ENCODE assay signal across 18 mouse cellular contexts in the genomic region with DNA sequence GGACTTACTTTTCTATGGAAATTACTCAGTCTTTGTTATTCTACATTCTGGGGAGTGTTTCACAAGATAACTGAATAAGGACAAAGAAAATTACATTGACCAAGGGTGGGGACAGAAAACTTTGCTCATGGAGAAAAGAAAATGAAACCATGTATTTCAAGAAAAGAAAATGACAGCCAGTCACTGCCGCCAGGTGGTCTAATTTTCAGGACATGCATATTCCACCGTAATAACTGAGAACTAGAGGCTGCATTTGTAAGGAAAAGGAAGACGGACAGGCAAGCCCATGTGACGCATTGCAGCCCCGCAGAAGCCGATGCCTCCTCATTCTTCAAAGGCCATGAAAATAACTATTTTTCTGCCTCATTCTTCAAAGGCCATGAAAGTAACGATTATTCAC.
"Had no signal": no experiment of that assay in that cellular context is flagged by ENCODE, and none has a peak within 500 bp of the region (broad histone marks: within the 10 kb centered on the region; RNA-seq: fewer than 3 reads in every experiment).

No protein-coding gene starts in this region.

- H3K36me3 ChIP-seq: limb, embryonic 10.5 days; limb, embryonic 13.5 days; liver, embryonic 12.5 days; liver, embryonic 15.5 days; lung, embryonic 15.5 days; neural tube, embryonic 13.5 days had no signal

- H3K4me2 ChIP-seq: limb, embryonic 13.5 days; liver, embryonic 12.5 days; liver, embryonic 15.5 days; lung, embryonic 15.5 days; neural tube, embryonic 13.5 days had no signal

- H3K9me3 ChIP-seq: limb, embryonic 10.5 days; limb, embryonic 13.5 days; liver, embryonic 12.5 days; liver, embryonic 15.5 days; lung, embryonic 15.5 days; neural tube, embryonic 13.5 days had no signal

- DNase-seq: kidney, adult 18-20 months; kidney, adult 9 months; kidney, postnatal 14 days; kidney, postnatal 4 days; liver; lung, adult 18-20 months; lung, postnatal 10 days; lung, postnatal 36 days; retina, postnatal 1 day; thymus, adult 18-20 months; thymus, postnatal 36 days had no signal

- H3K9ac ChIP-seq: limb, embryonic 13.5 days; liver, embryonic 12.5 days; liver, embryonic 15.5 days; lung, embryonic 15.5 days; neural tube, embryonic 13.5 days had no signal

- H3K4me3 ChIP-seq: limb, embryonic 10.5 days; limb, embryonic 13.5 days; liver, embryonic 12.5 days; liver, embryonic 15.5 days; lung, embryonic 15.5 days; myocyte; neural tube, embryonic 13.5 days had no signal

- ATAC-seq: liver, embryonic 12.5 days had no signal

- H3K27me3 ChIP-seq: limb, embryonic 13.5 days; liver, embryonic 12.5 days; lung, embryonic 15.5 days; neural tube, embryonic 13.5 days had no signal

- H3K4me1 ChIP-seq: limb, embryonic 13.5 days; lung, embryonic 15.5 days had no signal

- H3K27ac ChIP-seq: limb, embryonic 10.5 days; limb, embryonic 13.5 days; liver, embryonic 12.5 days; liver, embryonic 15.5 days; lung, embryonic 15.5 days; neural tube, embryonic 13.5 days had no signal
